Mouse (Mus musculus): Measurements from ENCODE around the gene Gm609. TPM values are rescaled to one million over a fixed set of nuclear protein-coding genes. Genes with fewer than 3 reads are reported as not detected.

Gene Gm609
- polyA plus RNA-seq, 1 experiment from 2014 or later = not detected

- H3K9me3 ChIP-seq (ENCODE audit: low read depth, low read length) = no peaks in the 10 kb centered on the region
- ATAC-seq (ENCODE audit: insufficient read depth) (no peak), DNase-seq (no peak)
- TF ChIP-seq CTCF (IDR thresholded peaks at IDR 0.05; ENCODE audit: low read depth) = no peak
- WGBS = 83% methylated on average over 6 of the region's 6 CpGs
- H3K36me3 ChIP-seq (ENCODE audit: insufficient read depth) = peaks cover 8% of the 10 kb centered on the region; the same call in 1 of the 2 replicates
- no peak overlapping the region for H3K27ac ChIP-seq (ENCODE audit: low read depth)
- H3K4me1 ChIP-seq (ENCODE audit: insufficient read depth) = no peaks in the 10 kb centered on the region
- H3K4me2 ChIP-seq = no peak overlapping the region
- H3K27me3 ChIP-seq (ENCODE audit: insufficient read depth, low read length) = no peaks in the 10 kb centered on the region
- H3K9ac ChIP-seq = no peak overlapping the region
- no peak overlapping the region for H3K4me3 ChIP-seq (ENCODE audit: low read depth, low read length)
Measured at GRCm38 (mm10) chr16:45392246-45392645, 100.5 kb downstream of the Gm609 start.

- Histone ChIP-seq H3K9me3 (ENCODE audit: low read depth, low read length) (no peaks in the 10 kb centered on the region), H3K27ac (ENCODE audit: low read depth) (no peak overlapping the region), H3K9ac (no peak overlapping the region), H3K4me3 (ENCODE audit: low read depth, low read length) (no peak overlapping the region), H3K36me3 (ENCODE audit: insufficient read depth) (peaks cover 8% of the 10 kb centered on the region; the same call in 1 of the 2 replicates), H3K4me2 (no peak overlapping the region), H3K4me1 (ENCODE audit: insufficient read depth) (no peaks in the 10 kb centered on the region), H3K27me3 (ENCODE audit: insufficient read depth, low read length) (no peaks in the 10 kb centered on the region)
- DNase-seq = no peak
- WGBS = 90% methylated on average over 3 of the region's 3 CpGs
- ATAC-seq (ENCODE audit: insufficient read depth) = no peak
- TF ChIP-seq CTCF (IDR thresholded peaks at IDR 0.05; ENCODE audit: low read depth) = no peak
Measured at GRCm38 (mm10) chr16:45391680-45392079, 101.1 kb downstream of the Gm609 start.

- 57% methylated on average over 5 of the region's 5 CpGs for WGBS
- no peak for DNase-seq
- Histone ChIP-seq H3K4me2 (no peak overlapping the region), H3K4me3 (ENCODE audit: low read depth, low read length) (no peak overlapping the region), H3K27ac (ENCODE audit: low read depth) (no peak overlapping the region), H3K4me1 (ENCODE audit: insufficient read depth) (no peaks in the 10 kb centered on the region), H3K27me3 (ENCODE audit: insufficient read depth, low read length) (no peaks in the 10 kb centered on the region), H3K9ac (no peak overlapping the region), H3K36me3 (ENCODE audit: insufficient read depth) (peaks cover 8% of the 10 kb centered on the region; the same call in 1 of the 2 replicates), H3K9me3 (ENCODE audit: low read depth, low read length) (no peaks in the 10 kb centered on the region)
- ATAC-seq (ENCODE audit: insufficient read depth) = no peak
- TF ChIP-seq CTCF (IDR thresholded peaks at IDR 0.05; ENCODE audit: low read depth) = no peak
Measured at GRCm38 (mm10) chr16:45390286-45390956, 102.3 kb downstream of the Gm609 start.

- no peaks in the 10 kb centered on the region for H3K4me1 ChIP-seq (ENCODE audit: insufficient read depth)
- WGBS = 79% methylated on average over 2 of the region's 2 CpGs
Measured at GRCm38 (mm10) chr16:45389833-45390232, 102.9 kb downstream of the Gm609 start.

GRCm38 (mm10) chr16:45389041-45389440 lies 103.7 kb downstream of the Gm609 start:
- WGBS = 81% methylated on average over 2 of the region's 2 CpGs
- Histone ChIP-seq H3K27ac (ENCODE audit: low read depth) (no peak overlapping the region), H3K36me3 (ENCODE audit: insufficient read depth) (0 out of 2 replicates have a peak, but pooled peaks cover 3% of the 10 kb centered on the region), H3K9ac (no peak overlapping the region), H3K4me3 (ENCODE audit: low read depth, low read length) (no peak overlapping the region), H3K4me2 (no peak overlapping the region), H3K27me3 (ENCODE audit: insufficient read depth, low read length) (no peaks in the 10 kb centered on the region), H3K4me1 (ENCODE audit: insufficient read depth) (no peaks in the 10 kb centered on the region), H3K9me3 (ENCODE audit: low read depth, low read length) (no peaks in the 10 kb centered on the region)
- TF ChIP-seq CTCF (IDR thresholded peaks at IDR 0.05; ENCODE audit: low read depth) = no peak
- DNase-seq = no peak
- no peak for ATAC-seq (ENCODE audit: insufficient read depth)

More at GRCm38 (mm10) chr16:45389833-45390232, 102.9 kb downstream of the Gm609 start:
- no peak overlapping the region for H3K27ac ChIP-seq (ENCODE audit: low read depth)
- TF ChIP-seq CTCF (IDR thresholded peaks at IDR 0.05; ENCODE audit: low read depth) = no peak
- ATAC-seq (ENCODE audit: insufficient read depth) = no peak
- H3K4me2 ChIP-seq = no peak overlapping the region
- H3K27me3 ChIP-seq (ENCODE audit: insufficient read depth, low read length) = no peaks in the 10 kb centered on the region
- H3K9me3 ChIP-seq (ENCODE audit: low read depth, low read length) = no peaks in the 10 kb centered on the region
- H3K9ac ChIP-seq = no peak overlapping the region
- H3K36me3 ChIP-seq (ENCODE audit: insufficient read depth) = 0 out of 2 replicates have a peak, but pooled peaks cover 8% of the 10 kb centered on the region
- no peak for DNase-seq
- no peak overlapping the region for H3K4me3 ChIP-seq (ENCODE audit: low read depth, low read length)

- no peaks in the 10 kb centered on the region for H3K27me3 ChIP-seq (ENCODE audit: insufficient read depth, low read length)
- no peak overlapping the region for H3K27ac ChIP-seq (ENCODE audit: low read depth)
- no peak for TF ChIP-seq CTCF (IDR thresholded peaks at IDR 0.05; ENCODE audit: low read depth)
- no peak for DNase-seq
- WGBS = 75% methylated on average over 3 of the region's 3 CpGs
- no peak overlapping the region for H3K4me2 ChIP-seq
- no peaks in the 10 kb centered on the region for H3K4me1 ChIP-seq (ENCODE audit: insufficient read depth)
- no peaks in the 10 kb centered on the region for H3K9me3 ChIP-seq (ENCODE audit: low read depth, low read length)
- no peak overlapping the region for H3K9ac ChIP-seq
- no peaks in the 10 kb centered on the region for H3K36me3 ChIP-seq (ENCODE audit: insufficient read depth)
- no peak for ATAC-seq (ENCODE audit: insufficient read depth)
- no peak overlapping the region for H3K4me3 ChIP-seq (ENCODE audit: low read depth, low read length)
Measured at GRCm38 (mm10) chr16:45381811-45382210, 111.0 kb downstream of the Gm609 start.

- Histone ChIP-seq H3K27ac (ENCODE audit: low read depth) (no peak overlapping the region), H3K9ac (no peak overlapping the region), H3K27me3 (ENCODE audit: insufficient read depth, low read length) (no peaks in the 10 kb centered on the region), H3K4me2 (no peak overlapping the region), H3K4me1 (ENCODE audit: insufficient read depth) (no peaks in the 10 kb centered on the region), H3K4me3 (ENCODE audit: low read depth, low read length) (no peak overlapping the region), H3K9me3 (ENCODE audit: low read depth, low read length) (no peaks in the 10 kb centered on the region), H3K36me3 (ENCODE audit: insufficient read depth) (no peaks in the 10 kb centered on the region)
- DNase-seq (no peak), ATAC-seq (ENCODE audit: insufficient read depth) (no peak)
- TF ChIP-seq CTCF (IDR thresholded peaks at IDR 0.05; ENCODE audit: low read depth) = no peak
- 55% methylated on average over 3 of the region's 3 CpGs for WGBS
Measured at GRCm38 (mm10) chr16:45378959-45379358, 113.8 kb downstream of the Gm609 start.
